Mouse (Mus musculus): ENCODE results near the gene Dpf2.

DNA sequence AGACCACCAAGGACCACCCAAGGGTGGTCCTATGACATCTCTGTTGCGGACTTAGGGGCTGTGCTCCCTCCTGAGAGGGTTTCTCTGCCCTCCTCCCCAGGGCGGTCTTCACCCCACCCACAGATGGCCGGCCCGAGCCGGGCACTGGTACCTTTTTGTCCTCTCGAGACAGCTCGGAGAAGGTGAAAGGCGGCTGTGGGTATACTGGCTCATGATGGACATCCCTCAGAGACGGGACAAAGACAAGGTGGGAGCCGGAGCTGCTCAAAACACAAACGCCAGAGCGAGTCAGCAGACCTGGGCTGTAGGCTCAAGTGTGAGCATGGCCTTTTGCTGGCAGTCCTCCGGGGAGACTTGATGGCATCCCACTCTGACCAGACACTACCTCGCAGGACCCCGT is 30.6 kb upstream of the Dpf2 start:
- no peak for TF ChIP-seq CTCF (conservative IDR thresholded peaks at IDR 0.05 in 1 of 2, IDR thresholded peaks at IDR 0.05 in 1 of 2; ENCODE audit: low read depth in 2 of 2, low read length in 2 of 2)
- no peak for TF ChIP-seq POLR2A (IDR thresholded peaks at IDR 0.05; ENCODE audit: low read depth, low read length)
- TF ChIP-seq NELFE (IDR thresholded peaks at IDR 0.05; ENCODE audit: low read depth, low read length): no peak
- TF ChIP-seq POLR2AphosphoS2 (IDR thresholded peaks at IDR 0.05; ENCODE audit: low read depth, low read length): no peak
- TF ChIP-seq SIN3A (IDR thresholded peaks at IDR 0.05; ENCODE audit: low read length): no peak
- no peak for TF ChIP-seq EP300 (IDR thresholded peaks at IDR 0.05; ENCODE audit: low read length)
- TF ChIP-seq TBP (conservative IDR thresholded peaks at IDR 0.05; ENCODE audit: low read depth, low read length): no peak

All from CH12.LX (cell line).